Mouse (Mus musculus) liver, embryonic 14.5 days (tissue): ENCODE measurements around the gene Mid1.

Experiments
- CTCF ChIP-seq: IDR thresholded peaks from 2 replicates; pipeline ENCODE4 v1.5.1; 2016; ENCODE audit warnings: antibody characterized with exemption, low read depth, control low read depth
- EP300 ChIP-seq: IDR thresholded peaks from 2 replicates; pipeline ENCODE4 v1.6.1; 2016; ENCODE audit warnings: antibody characterized with exemption, low read depth

DNA sequence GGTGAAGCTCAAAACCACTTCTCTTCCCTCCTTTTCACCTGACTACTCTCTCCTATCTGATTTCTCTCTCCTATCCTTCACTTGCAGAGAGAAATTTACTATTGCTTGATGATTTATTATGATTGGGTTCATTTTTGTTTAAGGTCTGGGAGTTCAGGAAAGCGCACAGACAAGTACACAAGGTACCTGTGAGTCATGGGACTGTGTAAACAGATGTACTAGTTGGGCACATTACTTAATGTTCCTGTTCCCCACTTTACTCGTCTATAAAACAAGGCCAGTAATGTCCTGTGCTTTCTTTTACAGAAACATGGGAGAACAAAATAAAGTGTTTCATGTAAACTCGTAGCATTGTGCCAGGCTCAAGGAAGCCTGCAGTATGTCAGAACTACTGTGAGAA lies 248.2 kb downstream of the Mid1 start:
- no peak for TF ChIP-seq CTCF
- TF ChIP-seq EP300, result no peak
